Mouse (Mus musculus): ENCODE measurements around the gene Gm28778.
"Not testable (repeated sequence)": the region's sequence is repeated elsewhere in the genome, so short reads cannot be mapped to it uniquely, and the experiment has no call there.

Gene Gm28778

DNA sequence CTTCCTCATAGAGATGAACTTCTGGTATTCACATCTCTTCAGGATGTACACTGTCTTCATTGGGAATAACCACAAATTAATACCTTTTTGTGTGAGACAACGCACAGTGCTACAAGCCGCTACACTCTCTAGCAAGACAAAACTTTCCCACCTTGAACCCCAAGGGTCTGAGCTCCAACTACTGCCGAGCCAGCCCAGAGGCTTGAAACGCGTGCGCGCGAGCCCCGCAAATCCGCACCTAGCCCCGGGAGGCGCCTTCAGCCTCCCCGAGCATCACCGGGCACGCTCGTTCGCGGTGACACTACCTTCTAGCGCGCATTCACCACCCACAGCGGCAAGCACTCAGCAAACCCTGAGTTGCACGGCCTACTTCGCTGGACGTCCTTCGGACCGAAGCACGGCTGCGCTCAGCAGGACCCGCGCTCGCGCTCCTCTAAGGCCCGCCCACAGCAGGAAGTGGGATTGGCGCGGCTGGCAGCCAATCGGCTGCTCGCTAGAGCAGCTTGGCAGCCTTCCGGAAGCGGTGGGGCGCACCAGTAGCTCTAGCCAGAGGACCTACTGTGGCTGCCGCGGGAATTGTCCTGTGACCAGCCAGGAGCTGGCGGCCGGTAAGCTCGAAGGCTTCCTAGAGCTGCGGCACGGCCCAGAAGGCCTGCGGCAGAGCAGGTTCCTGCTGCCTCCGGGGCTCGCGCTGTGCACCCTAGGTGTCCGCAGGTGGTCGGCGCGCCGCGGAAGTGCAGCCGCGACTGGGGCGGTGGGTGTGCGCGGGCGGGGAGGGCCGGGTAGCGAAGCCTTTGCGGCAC lies at the start of gene Gm28778, which contains the start of the genes Pms1 and Ormdl1:
Gene Gm28778 (plus strand): TSS at position 531 of the 803 bp plus-strand sequence.
Gene Pms1 (minus strand): TSS at position 438 of the 803 bp plus-strand sequence.
Gene Ormdl1 (plus strand): TSS at position 515 of the 803 bp plus-strand sequence.
- peak; percentile 94 for DNase-seq (ENCODE audit: low read depth, low spot score)

DNA sequence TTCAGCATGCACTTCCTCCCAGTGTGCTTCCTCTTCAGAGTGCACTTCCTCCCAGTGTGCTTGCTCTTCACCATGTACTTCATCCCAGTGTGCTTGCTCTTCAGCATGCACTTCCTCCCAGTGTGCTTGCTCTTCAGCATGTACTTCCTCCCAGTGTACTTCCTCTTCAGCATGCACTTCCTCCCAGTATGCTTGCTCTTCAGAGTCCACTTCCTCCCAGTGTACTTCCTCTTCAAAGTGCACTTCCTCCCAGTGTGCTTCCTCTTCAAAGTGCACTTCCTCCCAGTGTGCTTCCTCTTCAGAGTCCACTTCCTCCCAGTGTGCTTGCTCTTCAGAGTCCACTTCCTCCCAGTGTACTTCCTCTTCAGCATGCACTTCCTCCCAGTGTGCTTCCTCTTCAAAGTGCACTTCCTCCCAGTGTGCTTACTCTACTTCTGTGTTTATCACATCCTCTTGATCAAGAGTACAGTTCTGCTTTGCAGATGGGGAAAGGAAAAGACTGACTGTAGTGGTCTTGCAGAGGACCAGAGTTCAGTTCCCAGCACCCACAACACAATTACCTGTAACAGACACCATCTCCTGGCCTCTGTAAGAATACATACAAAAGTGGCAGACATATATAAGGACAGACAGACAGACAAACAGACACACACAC lies 31.8 kb upstream of the Gm28778 start:
- DNase-seq (ENCODE audit: low read depth, low spot score) = not testable (repeated sequence)

DNA sequence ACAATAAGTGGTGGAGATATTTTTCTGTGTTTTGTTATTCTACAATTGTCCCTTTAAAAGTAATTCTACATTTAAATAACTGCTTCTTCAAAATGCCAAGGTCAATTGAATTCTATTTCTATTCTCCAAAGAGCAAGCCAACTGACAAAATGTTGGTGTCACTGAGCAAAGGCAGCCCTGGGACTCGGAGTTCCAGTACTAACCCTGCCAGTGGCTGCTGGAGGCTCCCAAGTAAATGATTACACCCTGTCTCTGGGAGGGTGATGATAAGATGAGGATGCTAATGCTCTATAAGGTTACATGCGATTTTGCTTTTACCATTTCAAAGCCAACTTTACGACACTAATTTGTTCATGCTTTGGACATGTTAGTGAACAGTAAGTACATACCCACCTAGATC lies 27.0 kb upstream of the Gm28778 start:
- no peak for DNase-seq (ENCODE audit: low read depth, low spot score)

DNA sequence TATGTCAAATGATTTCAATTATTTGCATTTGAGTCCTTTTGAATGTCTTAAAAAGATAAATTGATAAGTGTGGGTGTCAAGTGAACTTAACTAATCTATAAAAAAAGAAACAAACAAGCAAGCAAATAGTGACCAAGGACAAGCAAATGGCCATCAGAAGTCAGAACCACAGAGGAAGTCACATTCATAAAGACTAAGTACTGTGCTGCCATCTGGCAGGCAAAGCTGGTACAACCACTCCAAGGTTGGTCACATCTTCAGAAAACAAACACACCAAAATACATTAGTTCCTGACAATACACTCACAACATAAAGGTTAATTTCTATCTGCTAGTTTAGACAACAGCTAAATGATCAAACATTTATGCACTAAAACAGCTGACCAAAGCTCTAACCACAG lies 24.3 kb upstream of the Gm28778 start:
- peak; percentile 13 for DNase-seq (ENCODE audit: low read depth, low spot score)

DNA sequence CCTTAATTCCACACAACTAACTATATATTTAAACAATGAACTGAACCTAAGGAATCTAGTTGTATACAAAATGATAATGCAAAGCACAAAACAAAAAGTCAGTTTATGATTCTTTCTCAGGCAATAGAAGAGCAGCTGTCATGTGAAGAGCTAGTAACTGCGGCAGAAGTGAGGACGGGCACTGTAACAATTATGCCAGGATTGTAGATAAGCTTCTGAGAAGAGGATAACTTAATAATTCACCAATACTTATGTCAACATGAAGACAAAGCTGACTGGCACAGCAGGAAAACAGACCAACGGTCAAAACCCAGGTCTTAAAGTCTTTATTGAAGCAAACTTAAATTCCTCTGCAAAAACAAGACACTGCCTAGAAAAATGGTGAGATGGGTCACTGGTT lies 5.7 kb upstream of the Gm28778 start:
- no peak for DNase-seq (ENCODE audit: low read depth, low spot score)

DNA sequence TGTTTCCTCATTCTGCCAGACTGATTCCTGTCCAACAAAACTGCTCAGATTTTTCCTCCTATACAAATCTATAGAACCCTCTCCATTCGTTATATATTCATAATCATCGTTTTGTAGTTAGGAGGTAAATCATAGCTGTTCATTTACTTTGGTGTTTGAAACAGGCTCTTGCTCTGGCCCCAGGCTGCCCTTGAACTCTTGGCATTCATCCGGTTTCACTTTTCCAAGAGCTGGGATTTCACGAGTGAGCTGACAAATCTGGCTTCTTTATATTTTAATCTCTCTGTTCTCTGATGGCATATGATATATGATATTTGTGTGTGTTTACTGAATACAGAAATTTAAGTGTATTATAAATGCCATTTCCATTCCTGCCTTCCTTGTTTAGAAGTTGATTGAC lies 3.6 kb downstream of the Gm28778 start:
- DNase-seq (ENCODE audit: low read depth, low spot score) = no peak

DNA sequence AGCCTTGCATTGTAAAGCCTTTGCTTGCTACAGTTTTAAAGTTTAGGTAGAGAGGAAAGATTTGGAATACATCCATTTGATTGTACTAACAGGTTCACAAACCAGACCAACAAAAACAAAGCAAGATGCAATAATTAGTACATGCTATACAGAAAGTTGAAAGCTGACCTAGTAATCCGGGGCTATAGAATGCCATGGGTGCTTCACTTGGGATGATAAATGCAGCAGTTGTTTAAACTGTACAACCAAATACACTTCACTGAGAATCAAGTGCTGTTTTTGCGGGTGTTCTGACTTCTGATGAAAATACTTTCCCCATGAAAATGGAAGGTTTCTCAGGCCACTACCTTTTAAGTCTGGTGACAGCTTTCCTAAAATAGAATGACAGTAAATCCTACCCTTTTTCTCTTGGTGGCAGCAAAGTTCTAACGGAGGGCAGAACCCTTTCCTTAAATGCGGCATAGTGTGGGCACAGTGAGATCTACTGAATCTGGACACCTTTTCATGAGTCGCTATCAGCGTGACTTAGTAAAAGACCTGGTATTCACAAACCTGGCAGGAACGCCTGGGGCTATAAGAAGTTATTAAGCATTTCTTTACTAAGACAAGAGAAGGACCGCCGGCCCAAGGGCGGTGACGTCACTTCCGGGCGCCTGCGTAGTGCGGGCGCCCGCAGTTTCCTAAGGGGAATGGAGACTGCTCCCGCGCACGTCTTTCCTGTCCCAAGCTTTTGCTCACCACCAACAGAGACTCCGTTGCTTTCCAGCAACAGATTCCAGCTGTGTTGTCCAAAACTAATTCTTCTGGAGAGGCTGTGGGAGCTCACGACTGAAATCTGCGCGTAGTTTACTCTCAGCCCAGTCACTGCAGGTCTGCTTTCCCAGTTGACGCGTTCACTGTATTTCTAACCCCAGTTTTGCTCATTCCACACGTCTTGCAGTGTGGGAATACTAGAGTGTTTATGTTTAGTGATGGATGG lies 16.4 kb downstream of the Gm28778 start, which contains the start of gene Osgepl1:
Gene Osgepl1 (plus strand): TSS at position 636 of the 979 bp plus-strand sequence.
- peak; percentile 90 for DNase-seq (ENCODE audit: low read depth, low spot score)

DNA sequence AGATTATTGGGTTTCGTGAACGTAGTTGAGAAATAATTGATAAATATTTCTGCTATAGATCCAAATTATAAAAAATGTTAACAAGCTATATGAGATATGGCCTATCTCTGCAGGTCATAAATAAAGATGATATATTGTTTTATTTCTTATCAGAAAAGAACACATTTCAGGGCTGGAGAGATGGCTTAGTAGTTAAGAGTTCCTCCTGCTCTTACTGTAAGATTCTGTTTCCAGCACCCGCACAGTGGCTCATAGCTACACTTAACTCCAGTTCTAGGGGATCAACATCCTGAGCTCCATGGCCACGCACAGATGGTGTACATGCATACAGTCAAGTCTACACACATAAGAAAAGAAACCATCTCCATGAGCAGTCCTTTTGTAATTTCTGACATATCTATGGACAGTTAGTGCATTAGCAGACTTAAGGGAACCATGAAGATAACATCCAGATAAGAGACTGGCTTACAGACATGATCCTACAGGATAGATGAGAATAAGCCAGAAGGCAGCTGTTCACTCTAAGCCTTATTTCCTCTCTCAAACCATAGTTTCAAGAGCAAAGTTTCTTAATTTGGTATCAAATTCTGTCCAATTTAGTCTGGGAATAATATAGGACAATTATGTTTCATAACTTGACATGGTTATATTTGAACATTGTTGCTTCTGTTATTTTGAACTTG lies 24.9 kb downstream of the Gm28778 start:
- DNase-seq (ENCODE audit: low read depth, low spot score) = no peak

DNA sequence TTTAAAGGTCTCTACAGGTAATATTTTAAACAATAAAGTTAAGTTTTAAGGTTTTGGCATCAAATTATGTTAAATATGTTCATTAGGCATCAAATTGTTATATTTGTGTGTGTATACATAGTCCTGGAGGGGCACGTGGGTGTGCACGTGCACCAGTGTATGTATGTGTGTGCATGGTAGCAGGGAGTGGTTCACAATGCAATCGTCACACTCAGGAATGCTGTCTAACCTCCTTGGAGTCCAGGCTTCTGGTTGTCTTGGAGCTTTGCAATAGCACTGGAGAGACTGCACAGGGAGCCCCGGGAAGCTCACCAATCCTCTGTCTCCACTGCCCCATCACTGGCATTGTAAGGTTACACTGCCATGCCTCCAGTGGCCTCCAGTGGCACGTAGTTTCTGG lies 26.3 kb downstream of the Gm28778 start:
- no peak for DNase-seq (ENCODE audit: low read depth, low spot score)

DNA sequence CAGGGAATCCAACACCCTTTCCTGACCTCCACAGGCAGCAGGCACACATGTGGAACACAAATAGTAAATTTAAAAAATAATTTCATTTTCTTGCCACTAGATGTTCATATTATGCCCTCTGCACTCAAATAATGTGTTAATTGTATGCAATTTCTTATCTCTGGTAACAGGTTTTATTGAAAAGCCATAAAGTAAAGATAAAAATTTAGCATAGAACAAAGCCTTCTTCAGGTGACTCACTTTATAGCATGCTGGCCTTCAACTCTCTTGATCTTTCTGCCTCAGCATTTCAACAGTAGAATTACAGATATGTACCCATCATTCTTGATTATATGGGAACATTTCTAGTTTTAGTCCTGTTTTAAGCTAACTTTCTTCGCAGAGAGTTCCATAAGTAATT lies 27.4 kb downstream of the Gm28778 start:
- DNase-seq (ENCODE audit: low read depth, low spot score) = no peak

DNA sequence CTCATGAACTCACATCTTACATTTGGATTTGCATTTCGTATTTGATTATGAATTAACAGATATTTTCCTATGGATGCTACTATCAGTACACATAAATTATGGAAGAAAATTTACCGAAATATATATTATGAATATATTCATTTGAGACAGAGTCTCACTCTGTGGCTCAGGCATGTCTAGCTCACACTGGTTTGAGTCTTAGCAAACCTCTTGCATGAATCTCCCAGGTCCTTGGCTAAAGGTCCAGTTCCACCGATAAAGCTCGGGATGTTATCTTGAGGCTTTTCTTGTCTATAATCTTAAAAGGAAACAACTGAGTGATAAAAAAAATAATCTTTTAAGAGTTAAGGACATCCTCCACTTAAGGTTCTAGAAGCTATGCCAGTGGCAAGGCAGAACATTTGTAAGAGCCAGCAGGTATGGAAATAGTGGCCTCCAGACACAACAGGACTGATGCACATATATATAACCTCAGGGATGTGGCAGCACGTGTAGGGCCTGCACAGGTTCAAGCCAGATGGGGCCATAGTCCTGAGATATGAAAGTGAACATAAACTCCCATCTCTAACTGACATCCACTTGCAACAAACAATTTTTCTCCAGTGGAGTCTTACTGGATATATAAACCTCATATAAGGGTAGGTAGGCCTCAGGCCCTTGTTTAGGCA lies 28.1 kb downstream of the Gm28778 start:
- DNase-seq (ENCODE audit: low read depth, low spot score) = no peak

DNA sequence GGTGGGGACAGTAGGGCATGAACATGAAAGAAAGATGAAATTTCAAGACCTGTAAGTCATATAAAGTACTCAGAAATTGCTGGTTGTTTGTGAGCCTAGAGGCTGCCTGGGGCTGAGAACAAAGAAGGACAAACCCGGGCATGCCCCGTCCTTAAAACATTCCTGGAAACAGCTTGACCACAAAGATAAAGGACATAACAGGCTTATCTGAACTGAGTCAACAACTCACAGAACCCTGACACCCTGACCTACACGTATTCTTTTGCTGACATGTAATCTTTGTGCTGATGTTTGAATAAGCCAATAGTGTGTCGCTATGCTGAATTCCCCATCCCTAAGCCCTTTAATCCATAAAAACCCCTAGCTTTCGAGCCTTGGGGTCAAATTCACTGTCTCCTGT lies 36.6 kb downstream of the Gm28778 start:
- not testable (repeated sequence) for DNase-seq (ENCODE audit: low read depth, low spot score)

DNA sequence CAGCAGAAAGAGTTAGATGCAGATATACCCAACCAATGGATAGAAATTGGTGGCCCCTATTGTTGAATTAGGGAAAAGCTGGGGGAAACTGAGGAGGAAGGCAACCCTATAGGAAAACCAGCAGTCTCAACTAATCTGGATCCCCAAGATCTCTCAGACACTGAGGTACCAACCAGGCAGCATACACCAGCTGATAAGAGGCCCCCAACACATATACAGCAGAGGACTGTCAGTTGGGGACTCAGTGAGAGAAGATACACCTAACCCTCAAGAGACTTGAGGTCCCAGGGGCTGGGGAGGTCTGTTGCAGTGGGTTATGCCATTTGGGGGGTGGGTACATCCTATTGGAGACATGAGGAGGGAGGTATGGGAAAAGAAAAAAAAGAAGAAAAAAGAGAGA lies 38.6 kb downstream of the Gm28778 start:
- no peak for DNase-seq (ENCODE audit: low read depth, low spot score)

DNA sequence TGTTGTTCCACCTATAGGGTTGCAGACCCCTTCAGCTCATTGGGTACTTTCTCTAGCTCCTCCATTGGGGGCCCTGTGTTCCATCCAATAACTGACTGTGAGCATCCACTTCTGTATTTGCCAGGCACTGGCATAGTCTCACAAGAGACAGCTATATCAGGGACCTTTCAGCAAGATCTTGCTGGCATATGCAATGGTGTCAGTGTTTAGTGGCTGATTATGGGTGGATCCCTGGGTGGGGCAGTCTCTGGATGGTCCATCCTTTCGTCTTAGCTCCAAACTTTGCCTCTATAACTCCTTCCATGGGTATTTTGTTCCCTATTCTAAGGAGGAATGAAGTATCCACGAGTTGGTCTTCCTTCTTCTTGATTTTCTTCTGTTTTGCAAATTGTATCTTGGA lies 40.5 kb downstream of the Gm28778 start:
- not testable (repeated sequence) for DNase-seq (ENCODE audit: low read depth, low spot score)

DNA sequence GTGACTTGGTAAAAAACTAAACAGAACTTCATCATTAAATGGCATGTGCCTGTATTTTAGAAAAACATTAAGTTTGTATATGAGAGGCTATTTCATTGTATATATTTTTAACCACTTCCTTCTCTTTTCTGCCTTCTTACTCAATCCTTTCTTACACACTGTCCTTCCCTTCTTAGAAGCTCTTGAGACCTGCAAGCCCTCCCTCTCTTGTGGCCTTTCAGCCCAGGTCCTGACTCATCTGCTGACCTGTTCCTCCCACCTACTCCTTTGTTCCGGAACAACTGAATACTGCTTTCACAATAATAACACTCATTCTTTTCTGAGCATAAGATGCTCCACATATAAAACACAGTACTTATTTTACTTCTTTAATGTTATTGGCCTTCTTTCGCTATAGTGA lies 44.2 kb downstream of the Gm28778 start:
- no peak for DNase-seq (ENCODE audit: low read depth, low spot score)

DNA sequence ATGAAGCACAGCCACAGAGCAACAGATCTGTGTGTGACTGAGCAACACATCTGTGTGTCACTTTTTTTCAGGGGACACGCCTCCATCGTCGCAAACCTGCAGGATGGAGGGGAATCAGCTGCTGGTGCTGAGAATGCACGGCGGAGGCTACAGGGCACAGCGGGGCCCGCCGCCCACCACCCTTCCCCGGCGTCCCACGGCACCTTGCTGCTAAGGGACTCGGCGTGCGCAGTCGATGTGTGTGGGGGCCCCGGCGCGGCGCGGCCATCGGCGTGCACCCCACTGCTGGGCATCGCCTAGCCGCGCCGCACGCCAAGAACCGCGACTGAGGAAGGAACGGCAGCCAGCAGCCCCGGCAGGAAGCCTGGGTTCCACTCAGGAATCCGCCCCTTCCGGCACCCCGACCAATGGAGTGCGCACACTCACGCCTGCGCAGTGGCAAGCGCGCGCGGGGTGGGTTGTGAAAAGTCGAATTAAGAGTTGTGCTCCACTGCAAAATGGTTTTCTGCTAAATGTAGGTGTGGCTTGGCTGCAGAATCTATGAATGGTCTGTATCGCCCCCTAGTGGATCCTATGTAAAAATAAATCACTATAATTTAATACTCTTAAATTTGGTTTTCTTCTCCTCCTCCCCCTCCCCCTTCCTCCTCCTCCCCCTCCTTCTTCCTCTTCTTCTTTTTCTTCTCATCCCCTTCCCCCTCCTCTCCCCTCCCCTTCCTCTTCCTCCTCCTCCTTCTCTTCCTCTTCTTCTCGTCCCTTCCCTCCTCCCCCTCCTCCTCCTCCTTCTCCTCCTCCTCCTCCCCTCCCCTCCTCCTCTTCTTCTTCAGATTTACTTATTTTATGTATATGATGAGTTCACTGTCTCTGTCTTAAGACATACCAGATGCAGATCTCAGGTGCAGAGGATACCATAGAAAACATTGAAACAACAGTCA lies 55.7 kb downstream of the Gm28778 start, which contains the start of the genes Asdurf, Gm28551 and Asnsd1:
Gene Asdurf (minus strand): TSS at position 293 of the 935 bp plus-strand sequence.
Gene Gm28551 (minus strand): TSS at position 341 of the 935 bp plus-strand sequence.
Gene Asnsd1 (minus strand): TSS at position 426 of the 935 bp plus-strand sequence.
- peak; percentile 94 for DNase-seq (ENCODE audit: low read depth, low spot score)

DNA sequence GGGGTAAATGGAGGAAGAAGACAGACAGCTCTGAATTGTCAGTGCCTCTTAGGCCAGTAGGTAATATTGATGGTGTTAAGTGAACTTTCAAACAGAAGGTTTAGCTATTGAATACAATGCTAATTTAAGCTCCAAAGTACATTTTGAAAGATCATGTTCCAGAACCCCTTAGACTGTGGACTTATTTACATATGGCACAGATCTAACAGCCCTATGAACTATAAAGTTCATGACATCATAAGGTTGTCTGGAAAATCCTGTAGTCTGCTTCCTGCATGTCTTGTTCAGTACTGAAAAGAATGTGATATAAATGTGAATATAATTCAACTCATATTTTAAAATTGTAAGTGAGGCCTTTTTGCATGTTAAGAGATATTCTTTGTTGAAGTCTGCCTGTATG lies 62.1 kb downstream of the Gm28778 start:
- DNase-seq (ENCODE audit: low read depth, low spot score) = no peak

Data from forelimb bud, embryonic 11.5 days (tissue).